Mouse (Mus musculus): ENCODE measurements around the gene Rab34.

Gene Rab34

DNA sequence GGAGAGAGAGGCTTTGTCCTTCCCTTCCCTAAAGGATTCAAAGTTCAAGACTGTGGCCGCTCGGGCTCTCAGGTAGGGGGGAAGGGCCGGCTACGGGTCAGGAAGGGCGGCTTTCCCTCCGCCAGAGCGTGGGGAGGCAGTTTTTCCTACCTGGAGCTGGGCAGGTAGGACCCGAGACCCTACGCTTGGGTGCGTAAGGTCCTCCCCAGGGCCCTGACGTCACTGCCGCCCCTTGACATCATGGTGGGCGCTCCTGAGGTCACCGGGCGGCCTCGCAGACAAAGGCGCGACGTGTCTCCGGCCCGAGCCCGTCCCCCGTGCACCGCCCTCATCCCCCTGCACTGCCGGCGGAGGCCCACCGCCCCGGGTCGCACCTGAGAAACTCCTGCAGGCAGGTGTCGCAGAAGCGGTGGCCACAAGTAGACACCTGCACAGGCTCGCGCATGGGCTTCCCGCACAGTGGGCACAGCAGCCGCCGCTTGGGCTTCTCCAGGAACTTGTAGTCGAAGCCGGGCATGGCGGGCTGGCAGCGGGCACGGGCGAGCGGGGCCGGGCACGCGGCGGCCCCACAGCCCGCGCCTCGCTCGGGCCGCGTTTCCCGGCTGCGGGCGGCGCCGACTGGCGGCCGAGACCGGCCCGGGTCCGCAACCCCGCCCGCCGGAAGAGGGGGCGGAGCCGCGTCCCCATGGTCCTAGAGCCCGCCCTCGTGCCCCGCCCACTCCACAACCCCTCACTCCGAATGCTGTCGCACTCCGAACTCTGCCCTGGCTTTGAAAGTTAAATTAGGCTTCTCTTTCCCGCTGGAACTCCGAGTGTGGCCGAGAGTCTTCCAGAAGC lies 23.1 kb upstream of the Rab34 start, which contains the start of gene Traf4:
TSS of gene Traf4 (minus strand) at position 666 of the 837 bp plus-strand sequence.
- DNase-seq (ENCODE audit: low spot score): peak; percentile 83

DNA sequence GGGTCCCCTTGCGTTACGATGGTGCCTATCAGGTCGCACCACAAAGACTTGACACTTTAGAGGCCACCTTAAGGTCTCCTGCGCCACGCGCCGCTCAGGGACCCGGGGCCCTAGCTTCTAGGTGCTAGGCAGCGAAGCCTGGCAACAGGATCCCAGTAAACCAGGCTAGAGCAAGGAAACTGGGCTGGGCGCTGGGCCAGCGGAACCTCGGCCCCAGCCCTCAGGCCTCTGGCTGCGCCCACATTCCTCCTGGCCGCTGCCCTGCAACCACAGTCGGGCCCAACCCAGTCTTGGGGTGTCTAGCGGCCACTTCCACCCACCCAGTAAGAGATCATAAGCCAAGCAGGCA lies 22.5 kb upstream of the Rab34 start:
- peak; percentile 58 for DNase-seq (ENCODE audit: low spot score)

DNA sequence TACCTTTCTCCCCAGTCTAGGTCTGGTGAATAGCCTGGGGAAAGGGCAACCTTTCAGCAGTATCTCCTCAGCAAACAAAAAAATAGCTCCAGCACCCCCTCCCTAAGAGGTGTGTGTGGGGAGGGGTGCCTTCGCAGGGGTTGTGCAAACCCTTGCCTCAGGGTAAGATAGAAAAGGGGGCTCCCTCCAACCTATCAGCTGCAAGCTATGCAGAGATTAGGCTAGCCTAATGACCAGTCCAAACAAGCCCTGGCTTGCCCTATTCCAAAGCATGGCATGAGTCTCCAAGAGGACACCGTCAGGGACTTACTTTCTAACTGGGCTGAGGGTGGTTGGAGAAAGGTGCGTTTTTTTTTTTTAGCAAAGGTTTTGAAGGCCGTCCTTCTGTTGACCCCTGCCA lies 22.1 kb upstream of the Rab34 start:
- peak; percentile 48 for DNase-seq (ENCODE audit: low spot score)

DNA sequence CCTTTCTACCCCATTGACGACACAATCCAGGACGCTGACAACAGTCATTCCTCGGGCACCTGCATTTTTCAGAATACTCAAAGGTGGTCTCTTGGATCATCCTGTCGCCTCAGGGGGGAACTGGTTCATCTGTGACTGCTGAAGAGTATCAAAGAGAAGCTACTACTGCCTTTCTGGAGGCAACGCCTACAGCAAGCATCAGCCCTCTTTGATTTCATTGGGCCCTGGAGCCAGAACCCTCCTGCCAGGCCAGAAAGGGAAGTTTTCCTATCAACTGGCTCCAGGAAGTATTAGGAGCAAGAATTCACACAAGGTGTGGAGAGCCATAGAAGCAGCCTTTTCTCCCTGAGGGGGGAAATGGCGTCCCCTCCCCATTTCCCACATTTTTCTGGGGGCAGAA lies 21.6 kb upstream of the Rab34 start:
- DNase-seq (ENCODE audit: low spot score): no peak

DNA sequence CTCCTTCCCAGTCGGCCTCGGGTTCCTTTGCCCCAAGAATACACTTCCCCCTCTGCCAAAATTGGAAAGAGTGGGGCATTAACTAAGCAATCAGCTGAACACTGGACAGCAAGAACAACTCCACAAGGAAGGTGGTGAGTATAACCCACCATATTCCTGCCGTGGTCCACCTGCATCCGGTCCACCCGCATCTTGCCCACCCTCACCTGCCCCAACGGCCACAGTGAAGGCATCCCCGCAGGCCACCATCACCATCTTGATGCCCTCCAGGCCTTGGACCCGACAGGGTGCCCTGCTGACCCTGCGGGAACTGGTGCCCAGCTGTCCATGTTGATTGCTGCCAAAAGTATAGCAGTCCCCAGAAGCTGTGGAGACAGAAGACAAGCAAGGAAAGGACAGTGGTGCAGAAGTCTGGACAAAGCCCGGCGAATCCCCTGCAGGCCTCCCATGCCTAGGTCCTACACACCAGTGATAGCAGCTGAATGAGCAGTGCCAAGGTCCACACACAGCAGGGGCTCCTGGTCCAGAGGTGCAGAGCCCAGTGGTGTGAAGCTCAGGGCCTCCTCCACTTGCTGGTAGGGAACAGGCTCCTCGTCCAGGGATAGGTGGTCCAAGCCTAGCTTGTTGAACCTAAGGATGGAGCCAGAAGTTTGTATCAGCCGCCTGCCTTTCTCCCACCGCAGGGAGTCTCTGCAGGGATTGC lies 20.8 kb upstream of the Rab34 start:
- DNase-seq (ENCODE audit: low spot score): no peak

DNA sequence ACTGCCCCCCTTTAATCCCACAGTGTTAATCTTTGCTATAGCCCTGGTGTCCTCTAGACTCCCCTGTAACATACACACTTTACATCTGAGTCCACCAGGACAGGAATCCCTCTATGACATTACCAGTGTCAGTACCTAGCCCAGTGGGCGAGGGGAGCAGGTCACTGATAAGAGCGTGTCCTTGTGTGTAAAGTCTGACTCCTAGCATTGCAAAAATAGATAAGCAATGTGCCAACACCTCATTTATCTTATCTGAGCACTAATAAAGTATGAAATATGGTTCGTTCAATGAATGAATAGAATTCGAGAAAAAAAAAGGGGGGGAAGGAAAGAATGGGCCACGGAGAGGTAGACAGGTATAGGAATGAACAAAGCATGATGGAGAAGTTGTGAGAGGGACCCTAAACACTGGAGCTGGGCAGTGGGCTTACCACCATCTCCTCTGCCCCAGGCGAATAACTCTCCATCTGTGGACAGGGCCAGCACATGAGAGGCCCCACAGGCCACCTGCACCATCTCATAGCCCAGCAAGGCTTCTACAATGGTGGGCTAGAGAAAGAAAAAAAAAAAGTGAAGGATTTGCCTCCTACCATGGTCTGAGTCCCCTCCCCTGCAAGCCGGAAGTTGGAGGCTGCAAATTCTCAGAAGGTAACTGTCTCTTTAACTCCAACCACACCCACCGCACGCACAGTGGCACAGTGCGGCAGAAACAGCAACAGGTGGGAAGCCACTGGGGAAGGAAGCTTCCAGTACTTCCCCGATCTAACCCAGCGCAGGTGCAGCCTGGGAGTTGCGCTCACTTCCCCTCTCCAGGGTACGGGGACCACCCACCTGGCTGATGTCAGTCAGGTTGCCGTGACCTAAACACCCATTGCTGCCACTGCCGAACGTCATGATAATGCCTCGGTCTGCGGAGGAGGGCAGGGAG lies 19.4 kb upstream of the Rab34 start:
- DNase-seq (ENCODE audit: low spot score): no peak

DNA sequence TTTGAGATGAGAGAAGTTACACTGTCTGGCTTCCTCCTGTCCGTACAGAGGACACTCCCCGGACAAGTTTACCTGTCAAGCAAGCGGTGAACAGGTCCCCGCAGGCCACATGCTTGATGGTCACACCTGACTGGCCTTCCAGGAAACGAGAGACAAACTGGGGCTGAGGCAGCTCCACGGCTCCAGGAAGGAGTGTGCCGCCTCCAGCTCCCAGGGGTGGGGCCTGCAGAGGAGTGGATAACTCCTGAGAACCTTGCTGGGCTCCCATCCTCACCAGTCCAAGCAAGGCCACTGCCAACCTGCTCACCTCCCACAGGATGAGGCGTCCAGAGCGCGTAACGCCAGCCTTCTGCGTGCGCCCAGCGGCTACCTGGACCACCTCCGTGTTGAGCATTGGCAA lies 17.9 kb upstream of the Rab34 start:
- no peak for DNase-seq (ENCODE audit: low spot score)

DNA sequence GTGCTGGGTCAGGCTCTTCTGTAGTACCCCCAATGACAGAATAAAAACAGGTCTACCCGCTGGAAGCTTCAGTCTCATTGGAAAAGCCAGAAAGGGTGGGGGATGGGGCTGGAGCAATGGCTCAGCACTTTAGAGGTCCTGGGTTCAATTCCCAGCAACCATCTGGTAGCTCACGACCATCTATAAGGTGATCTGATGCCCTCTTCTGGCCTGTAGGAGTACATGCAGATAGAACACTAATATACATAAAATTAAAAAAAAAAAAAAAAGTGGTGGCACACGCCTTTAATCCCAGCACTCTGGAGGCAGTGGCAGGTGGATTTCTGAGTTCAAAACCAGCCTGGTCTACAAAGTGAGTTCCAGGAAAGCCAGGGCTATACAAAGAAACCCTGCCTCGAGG lies 16.9 kb upstream of the Rab34 start:
- no peak for DNase-seq (ENCODE audit: low spot score)

DNA sequence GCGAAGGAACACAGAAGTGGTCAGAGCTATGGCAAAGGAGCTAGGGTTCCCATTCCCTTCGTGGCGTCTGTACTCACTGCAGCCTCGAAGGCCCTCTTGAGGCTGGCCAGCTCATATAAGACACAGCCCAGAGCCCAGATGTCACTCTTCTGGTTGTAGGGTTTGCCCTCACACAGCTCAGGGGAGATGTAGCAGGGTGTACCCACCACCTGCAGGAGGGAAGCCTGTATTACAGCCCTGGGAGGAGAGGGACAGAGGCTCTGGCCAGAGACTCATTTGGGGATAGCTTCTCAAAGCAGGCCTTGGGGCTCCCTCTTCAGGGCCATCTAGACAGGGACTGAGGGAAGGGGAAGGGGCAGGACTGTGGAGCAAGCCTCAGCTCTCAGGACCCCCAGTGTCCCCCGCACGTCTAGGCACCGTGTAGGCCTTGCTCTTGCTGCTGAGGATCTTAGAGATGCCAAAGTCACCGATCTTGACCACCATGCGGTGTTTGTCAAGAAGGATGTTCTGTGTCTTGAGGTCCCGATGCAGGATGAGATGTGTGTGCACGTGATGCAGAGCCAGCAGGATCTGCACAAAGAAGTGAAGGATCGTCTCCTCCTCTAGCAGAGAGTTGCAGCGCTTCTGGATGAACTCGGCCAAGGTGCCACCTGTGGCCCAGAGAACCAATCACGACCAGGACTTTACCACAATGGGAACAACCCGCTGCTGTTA lies 16.0 kb upstream of the Rab34 start:
- DNase-seq (ENCODE audit: low spot score): no peak

DNA sequence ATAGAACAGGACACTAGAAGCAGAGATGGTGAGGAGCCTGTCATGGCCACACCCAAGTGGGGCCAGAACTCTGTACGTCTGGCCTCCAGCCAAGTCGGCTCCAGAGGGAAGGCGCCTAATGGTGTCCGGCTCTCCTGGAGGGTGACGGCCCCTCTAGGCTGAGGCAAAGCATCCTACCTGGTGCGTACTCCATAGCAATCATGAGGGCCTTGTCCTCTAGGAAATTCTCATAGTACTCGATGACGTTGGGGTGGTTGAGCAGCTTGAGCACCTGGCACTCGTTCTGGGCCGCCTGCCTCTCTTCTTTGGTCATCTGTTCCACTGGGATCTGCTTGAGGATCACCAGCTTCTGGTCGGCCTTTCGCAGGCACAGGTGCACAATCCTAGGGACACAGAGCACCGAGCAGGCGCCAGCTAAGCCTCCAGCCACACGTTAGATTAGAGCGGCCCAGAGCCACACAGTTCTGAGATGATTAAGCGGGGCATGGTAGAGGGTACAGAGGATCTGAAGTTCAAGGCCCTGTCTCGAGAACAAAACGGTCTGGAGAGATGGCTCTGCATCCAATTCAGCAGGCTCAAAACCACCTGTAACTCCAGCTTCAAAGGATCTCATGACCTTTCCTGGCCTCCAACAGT lies 15.4 kb upstream of the Rab34 start:
- no peak for DNase-seq (ENCODE audit: low spot score)

DNA sequence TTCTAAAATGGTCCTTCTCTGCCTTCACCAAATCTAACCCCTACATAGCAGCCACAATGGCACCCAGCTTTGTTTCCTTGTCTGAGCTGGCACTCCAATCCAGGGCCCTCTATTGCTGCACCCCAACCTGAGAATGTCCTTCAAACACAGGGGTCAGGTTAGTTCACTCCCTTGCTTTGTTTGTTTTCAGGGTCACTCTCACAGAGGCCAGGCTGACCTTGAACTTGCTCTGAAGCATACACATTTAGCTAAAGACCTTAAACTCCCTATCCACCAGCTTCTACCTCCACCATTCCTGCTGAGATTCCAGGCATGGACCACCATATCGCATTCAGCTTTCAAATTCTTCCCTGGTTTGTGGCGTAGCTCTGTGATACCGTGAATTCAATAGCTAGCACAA lies 13.7 kb upstream of the Rab34 start:
- no peak for DNase-seq (ENCODE audit: low spot score)

DNA sequence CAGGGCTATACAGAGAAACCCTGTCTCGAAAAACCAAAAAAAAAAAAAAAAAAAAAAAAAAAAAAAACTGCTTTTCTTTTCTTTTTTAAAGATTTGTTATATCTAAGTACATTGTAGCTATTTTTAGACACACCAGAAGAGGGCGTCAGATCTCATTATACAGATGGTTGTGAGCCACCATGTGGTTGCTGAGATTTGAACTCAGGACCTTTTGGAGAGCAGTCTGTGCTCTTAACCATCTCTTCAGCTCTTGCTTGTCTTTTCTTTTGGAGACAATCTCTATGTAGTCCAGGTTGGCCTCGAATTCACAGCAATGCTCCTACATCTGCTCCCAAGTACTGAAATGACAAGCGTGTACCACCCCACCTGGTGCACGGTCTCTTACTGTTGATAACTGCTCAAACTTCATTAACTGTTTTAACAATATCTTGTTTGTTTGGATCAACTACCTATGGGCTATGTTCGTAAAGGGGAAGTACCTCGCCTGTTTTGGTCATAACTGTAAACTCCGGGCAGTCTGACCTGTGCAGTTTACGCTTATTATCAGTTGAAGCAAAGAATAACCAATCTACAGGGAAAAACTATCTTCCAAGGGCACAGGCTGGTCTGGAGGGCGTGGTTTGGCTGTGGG lies 12.3 kb upstream of the Rab34 start:
- no peak for DNase-seq (ENCODE audit: low spot score)

DNA sequence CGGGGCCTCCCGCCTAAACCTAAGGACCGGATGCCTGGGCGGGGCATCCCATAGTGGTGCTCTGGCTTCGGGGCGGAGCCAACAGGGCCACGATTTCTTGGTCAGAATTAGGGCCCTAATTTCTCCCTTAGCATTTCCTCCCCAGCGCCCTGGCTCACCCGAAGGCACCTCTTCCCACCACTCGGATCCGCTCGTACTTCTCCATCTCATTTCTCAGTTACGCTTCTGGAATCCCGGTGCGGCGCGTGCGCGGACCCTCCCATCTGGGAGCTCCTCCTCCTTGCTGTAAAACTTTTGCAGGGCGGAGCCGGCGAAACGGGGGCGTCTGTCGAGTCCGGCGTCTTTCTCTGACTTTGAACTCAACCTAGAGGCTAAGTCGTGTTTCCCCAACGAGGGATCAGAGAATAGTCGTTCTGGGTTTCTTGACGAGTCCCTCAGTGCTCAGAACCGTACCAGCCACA lies 11.8 kb upstream of the Rab34 start, which contains the start of the genes Nek8 and Tlcd1:
TSS of gene Nek8 (minus strand) at position 274 of the 461 bp plus-strand sequence.
TSS of gene Tlcd1 (plus strand) at position 310 of the 461 bp plus-strand sequence.
- DNase-seq (ENCODE audit: low spot score): peak; percentile 90

DNA sequence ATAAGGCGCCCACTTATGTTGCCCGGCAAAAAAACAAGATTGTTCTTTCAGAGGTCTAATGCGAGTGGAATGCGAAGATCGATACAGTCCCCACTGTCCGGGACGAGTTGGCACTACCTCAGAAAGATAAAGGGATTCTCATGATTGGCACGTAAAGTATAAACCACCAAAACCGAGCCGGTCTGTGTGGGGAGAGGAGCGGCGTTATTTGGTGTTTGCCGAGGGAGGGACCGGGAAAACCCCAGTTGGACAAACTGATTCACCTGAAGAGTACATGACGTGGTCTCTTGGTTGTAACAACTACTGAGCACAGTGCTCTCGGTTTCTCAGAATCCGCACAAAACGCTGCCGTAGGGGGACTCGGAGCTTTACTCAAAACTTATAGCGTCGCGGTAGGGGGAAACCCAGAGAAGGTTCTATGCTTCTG lies 11.3 kb upstream of the Rab34 start:
- no peak for DNase-seq (ENCODE audit: low spot score)

DNA sequence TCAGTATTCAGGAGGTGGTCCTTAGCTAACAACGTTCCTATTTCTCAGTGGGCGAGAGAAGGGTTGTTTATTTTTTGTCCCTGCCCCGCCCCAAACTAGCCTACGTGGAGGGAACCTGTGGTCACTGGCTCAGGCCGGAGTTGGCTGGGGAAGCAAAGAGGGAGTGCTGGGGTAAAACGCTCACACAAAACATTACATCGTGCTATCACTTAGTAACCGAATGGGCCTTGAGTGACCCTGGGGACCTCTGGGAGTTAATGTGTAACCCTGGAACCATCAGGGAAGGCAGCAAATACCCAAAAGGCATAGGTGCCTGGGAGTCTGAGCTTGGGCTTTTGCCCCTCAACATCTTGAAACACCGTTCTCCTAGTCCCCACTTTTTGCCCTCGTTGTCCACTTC lies 10.8 kb upstream of the Rab34 start:
- DNase-seq (ENCODE audit: low spot score): no peak

DNA sequence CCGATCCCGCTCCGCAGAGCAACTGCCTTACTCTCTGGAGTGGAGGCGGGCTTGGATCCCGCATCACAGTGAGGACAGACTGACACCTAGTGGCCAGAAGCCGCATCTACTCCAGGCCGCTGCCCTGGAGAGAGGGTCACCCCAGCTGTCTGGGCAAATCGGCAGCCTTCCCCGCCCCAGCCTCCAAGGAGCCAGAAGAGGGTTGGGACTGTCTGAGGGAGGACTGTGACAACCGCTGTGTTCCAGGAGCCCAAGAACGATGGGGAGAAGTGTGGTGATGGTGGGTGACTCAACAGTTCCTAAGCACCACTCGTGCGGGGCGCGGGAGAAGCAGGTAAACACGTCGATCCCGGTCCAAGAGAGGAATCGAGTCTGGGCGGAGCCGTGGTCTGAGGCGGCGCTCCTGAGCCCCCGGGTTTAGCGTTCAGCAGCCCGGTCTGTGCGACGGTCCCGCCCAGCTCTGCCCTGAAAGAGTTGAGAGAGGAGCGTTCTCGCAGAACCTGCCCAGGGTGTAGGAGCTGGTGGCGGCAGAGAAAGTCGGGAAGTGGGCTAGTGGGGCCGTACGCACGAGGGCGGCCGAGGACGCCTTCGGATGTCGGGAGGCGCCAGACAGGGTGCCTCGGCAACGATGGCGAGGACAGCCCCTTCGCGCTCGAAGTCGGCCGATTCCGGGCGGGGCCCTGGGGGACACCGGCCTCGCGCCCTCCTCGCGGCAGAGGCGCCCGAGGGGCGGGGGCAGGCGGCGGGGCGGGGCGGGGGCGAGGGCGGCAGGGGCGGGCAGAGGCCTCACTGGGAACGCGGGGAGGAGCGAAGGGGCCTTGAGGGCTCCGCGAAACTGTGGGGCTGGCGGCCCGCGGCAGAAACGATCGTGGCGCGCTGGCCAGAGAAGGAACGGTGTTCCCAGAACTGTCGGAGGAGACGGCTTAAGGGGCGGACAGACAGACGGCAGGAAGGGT lies 10.0 kb upstream of the Rab34 start:
- DNase-seq (ENCODE audit: low spot score): peak; percentile 87

DNA sequence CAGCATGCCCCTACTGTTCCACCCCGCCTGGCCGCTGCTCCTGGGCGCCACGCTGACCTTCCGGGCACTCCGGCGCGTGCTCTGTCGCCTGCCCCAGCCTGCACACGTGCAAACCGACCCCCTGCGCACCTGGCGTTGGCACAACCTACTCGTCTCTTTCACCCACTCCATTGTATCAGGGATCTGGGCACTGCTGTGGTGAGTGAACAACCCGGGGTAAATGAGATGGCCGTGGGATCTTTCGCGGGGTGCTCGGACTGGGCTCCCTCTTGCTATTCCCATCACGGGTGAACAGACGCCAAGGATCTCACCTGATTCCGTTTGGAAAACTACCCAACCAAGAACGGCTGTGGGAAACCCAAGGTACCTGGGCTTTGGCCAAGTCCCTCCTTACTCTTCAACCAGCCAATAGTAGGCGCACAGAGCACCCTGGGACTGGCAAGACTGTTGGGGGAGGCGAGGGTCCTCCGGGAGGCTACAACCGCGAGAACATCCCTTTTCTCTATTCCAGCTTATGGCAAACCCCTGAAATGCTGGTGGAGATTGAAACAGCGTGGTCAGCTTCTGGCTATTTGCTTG lies 9.3 kb upstream of the Rab34 start:
- DNase-seq (ENCODE audit: low spot score): peak; percentile 47

DNA sequence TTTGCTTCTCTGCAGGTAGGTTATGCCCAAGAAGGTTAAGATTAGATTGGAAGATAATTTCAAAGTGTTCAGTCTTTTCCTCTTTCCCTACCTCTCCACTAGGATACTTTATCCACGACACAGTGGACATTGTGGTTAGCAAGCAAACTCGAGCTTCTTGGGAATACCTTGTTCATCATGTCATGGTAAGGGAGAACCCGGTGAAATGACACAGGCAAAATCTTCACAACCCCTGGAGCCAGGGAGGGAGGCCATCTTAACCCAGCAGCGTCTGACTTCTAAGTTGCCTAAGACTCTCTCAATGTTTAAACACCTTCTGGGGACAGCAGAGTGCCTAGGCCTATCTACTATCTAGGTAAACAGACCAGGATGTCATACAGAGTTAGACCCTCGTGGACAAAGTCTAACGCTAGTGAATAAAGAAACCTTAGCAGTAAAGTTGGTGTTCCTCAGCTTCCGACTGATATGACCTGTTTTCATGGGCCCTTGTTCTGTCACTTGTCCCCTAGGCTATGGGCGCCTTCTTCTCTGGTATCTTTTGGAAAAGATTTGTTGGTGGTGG lies 8.7 kb upstream of the Rab34 start:
- DNase-seq (ENCODE audit: low spot score): no peak

Data from urinary bladder, postnatal 25 days (tissue).